Mouse (Mus musculus): ENCODE data around the gene Fbxl13.

The Fbxl13 gene

DNA sequence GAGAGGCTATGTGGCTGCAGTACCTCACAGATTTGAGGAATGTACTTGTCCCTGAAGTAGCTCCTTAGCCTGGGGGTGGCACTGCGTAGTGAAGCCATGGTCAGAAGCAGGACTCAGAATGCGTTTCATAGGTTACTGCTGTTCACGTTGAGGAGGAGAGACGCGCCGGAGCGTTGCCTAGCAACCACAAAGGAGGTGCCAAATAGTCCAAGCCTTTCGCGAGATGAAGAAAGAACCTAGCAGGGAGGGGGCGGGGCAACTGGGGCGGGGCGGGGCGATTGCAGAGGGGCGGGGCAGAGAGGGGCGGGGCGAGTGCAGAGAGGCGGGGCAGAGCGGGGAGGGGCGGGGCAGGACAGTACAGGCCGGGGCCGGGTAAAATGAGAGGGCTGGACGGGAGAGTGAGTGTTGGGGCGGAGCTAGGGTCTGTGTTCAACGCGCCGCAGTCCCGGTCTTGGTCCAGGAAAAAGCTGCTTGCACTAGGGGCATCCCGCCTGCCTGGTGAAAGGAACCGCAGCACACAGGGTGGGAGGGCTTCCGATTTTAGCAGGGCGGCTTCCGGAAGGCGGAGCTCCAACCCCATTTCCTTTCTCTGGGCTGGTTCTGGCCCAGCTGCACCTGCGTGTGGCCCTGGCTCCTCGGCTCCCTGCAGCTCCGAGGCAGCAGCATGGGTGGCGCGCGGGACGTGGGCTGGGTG lies at the start of gene Fbxl13, which contains the start of gene Armc10:
Gene Fbxl13 (minus strand): TSS at position 196 of the 694 bp plus-strand sequence.
Gene Armc10 (plus strand): TSS at position 375 of the 694 bp plus-strand sequence.
- TF ChIP-seq GATA4 (IDR thresholded peaks at IDR 0.05; ENCODE audit: insufficient replicate concordance, low read length): no peak

DNA sequence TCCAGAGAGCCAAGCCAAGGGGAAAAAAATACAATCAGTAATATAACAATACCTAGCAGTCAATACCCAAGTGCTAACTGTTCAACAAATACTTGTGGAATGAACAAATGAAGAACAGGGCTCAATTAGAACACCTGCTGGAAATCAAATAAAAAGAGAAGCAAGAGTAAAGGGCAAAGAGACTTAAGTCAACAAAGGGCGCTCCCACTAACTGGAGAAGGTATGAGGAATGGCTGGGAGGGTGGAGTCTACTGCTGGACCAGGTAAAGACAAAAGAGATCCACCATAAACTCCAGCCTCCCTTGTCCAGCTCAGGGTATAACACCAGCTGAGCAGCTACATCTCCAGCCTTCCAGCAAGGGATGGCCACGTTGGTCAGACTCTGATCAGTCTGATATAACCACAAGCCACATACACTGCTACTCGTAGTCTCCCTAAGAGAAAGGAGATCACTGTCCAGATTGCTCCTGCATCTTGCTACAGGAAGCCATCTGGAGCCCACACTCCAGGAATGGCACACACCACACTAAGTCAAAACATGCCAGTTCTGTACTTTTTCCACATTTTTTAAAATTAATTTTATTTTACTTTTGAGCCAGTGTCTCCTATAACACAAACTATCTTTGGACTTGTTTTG lies 49.5 kb upstream of the Fbxl13 start:
- TF ChIP-seq GATA4 (IDR thresholded peaks at IDR 0.05; ENCODE audit: insufficient replicate concordance, low read length): no peak

- TF ChIP-seq GATA4 (IDR thresholded peaks at IDR 0.05; ENCODE audit: insufficient replicate concordance, low read length): no peak
Observed at GRCm38 (mm10) chr5:21693372-21693870, 48.0 kb upstream of the Fbxl13 start.

GRCm38 (mm10) chr5:21692230-21692629 lies 46.8 kb upstream of the Fbxl13 start:
- no peak for TF ChIP-seq GATA4 (IDR thresholded peaks at IDR 0.05; ENCODE audit: insufficient replicate concordance, low read length)

- TF ChIP-seq GATA4 (IDR thresholded peaks at IDR 0.05; ENCODE audit: insufficient replicate concordance, low read length): no peak
Observed at GRCm38 (mm10) chr5:21687042-21687441, 41.6 kb upstream of the Fbxl13 start.

DNA sequence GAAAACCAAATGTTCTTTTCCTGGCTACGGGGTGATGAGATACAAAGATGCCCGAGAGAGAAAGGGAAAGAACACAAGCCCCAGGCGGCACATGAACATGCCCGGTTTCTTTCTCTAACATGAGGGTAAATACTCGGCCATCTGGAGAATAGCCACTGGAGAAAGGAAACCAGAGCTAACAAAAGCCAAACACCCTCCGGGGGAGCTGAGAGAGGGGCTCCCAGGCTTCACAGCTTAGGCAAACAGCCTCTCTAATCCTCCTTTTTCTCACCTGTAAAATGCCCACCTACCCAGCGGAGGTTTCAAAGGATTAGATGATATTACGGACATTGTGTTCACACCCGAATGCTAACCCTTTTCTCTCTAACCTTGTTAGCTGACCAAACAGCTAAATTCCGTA lies 39.6 kb upstream of the Fbxl13 start:
- no peak for TF ChIP-seq GATA4 (IDR thresholded peaks at IDR 0.05; ENCODE audit: insufficient replicate concordance, low read length)

GRCm38 (mm10) chr5:21683811-21684210 lies 38.4 kb upstream of the Fbxl13 start:
- TF ChIP-seq GATA4 (IDR thresholded peaks at IDR 0.05; ENCODE audit: insufficient replicate concordance, low read length): no peak

DNA sequence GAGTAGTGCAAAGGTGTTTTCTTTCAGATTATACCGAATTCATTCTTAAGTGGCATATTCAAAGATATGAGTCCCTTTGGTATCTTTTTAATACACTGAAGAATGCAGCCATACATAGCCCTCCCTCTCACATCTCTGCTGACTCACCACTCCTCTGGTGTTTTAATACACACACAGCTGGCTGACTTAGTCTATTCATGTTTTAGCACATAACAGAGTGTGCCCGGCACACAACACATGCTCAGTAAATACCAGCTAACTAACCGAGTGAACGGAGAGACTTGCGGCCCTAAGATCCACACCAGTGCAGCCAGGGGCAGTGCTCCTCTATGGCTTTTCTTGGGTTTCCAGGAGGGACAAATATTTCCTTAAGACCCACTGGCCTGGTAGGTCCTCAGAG lies 35.5 kb upstream of the Fbxl13 start:
- no peak for TF ChIP-seq GATA4 (IDR thresholded peaks at IDR 0.05; ENCODE audit: insufficient replicate concordance, low read length)

GRCm38 (mm10) chr5:21680029-21680428 lies 34.6 kb upstream of the Fbxl13 start:
- no peak for TF ChIP-seq GATA4 (IDR thresholded peaks at IDR 0.05; ENCODE audit: insufficient replicate concordance, low read length)

DNA sequence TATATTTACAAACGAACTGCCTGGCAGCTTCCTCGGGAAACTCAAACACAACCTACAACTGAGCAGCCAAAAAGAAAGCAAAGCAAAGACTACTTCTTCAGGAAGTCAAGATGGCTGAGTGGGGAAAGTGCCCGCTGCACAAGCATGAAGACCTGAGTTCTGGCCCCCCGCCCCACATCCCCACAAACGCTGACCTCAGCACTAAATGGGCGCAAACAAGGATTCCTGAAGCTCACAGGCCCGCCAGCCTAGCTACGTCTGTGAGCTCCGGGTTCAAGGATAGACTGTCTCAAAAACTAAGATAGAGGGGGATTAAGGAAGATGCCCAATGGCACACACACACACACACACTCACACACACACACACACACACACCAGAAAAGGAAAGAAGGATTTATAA lies 32.9 kb upstream of the Fbxl13 start:
- no peak for TF ChIP-seq GATA4 (IDR thresholded peaks at IDR 0.05; ENCODE audit: insufficient replicate concordance, low read length)

- no peak for TF ChIP-seq GATA4 (IDR thresholded peaks at IDR 0.05; ENCODE audit: insufficient replicate concordance, low read length)
Observed at GRCm38 (mm10) chr5:21677939-21678338, 32.5 kb upstream of the Fbxl13 start.

DNA sequence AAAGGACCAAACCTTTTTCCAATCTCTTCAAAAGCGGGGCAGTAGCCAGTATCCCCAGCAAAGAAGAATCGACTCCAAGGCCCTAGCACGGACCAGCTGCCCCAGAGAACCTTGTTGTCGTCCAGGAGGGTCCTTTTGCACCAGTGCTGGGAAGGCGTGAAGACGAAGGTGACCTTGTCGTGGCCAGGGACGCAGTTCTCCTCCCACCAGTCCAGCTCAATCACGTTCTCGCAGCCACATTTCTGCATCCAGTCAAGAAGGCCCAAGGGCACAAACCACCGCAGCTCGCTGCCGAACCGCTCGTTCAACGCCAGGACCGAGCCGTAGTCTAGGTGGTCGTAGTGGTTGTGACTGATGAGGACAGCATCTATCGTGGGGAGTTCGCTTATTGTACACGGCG lies 30.1 kb upstream of the Fbxl13 start:
- no peak for TF ChIP-seq GATA4 (IDR thresholded peaks at IDR 0.05; ENCODE audit: insufficient replicate concordance, low read length)

- TF ChIP-seq GATA4 (IDR thresholded peaks at IDR 0.05; ENCODE audit: insufficient replicate concordance, low read length): no peak
Observed at GRCm38 (mm10) chr5:21675019-21675418, 29.6 kb upstream of the Fbxl13 start.

GRCm38 (mm10) chr5:21673742-21674141 lies 28.3 kb upstream of the Fbxl13 start:
- TF ChIP-seq GATA4 (IDR thresholded peaks at IDR 0.05; ENCODE audit: insufficient replicate concordance, low read length): no peak

- no peak for TF ChIP-seq GATA4 (IDR thresholded peaks at IDR 0.05; ENCODE audit: insufficient replicate concordance, low read length)
Observed at GRCm38 (mm10) chr5:21672812-21673635, 27.6 kb upstream of the Fbxl13 start.

DNA sequence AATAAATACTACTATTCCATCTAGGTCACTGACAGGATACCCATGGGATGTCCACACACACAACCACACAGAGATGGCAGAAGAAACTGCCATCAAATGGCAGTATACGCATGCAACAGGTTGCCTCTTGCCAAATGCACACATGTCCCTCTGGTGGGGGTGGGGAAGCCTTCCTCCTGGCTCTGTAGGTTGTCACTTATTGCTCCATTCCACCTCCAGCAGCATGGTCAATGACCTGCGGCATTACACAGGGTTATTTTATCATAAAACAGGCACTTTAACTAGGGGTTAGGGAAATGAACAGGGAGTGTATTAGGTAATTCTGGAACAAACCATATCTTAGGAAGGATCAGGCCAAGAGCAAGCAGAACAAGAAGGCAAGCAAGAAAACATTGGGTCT lies 23.9 kb upstream of the Fbxl13 start:
- no peak for TF ChIP-seq GATA4 (IDR thresholded peaks at IDR 0.05; ENCODE audit: insufficient replicate concordance, low read length)
